Mouse (Mus musculus) cerebellum, adult 2 months (tissue): ENCODE measurements around the gene Clcn1.

Source experiments
- CTCF ChIP-seq: fragments of 200-500 bp; IDR thresholded peaks from 2 replicates; pipeline ENCODE4 v1.5.1; 2011; ENCODE audit warnings: low read depth, mild to moderate bottlenecking, control low read depth, low read length, moderate library complexity, borderline replicate concordance; ENCODE audit not compliant: insufficient read depth
- POLR2A ChIP-seq: fragments of 200-500 bp; IDR thresholded peaks from 2 replicates; pipeline ENCODE4 v1.6.1; 2011; ENCODE audit warnings: low read length, control low read depth, borderline replicate concordance; ENCODE audit not compliant: insufficient read depth

DNA sequence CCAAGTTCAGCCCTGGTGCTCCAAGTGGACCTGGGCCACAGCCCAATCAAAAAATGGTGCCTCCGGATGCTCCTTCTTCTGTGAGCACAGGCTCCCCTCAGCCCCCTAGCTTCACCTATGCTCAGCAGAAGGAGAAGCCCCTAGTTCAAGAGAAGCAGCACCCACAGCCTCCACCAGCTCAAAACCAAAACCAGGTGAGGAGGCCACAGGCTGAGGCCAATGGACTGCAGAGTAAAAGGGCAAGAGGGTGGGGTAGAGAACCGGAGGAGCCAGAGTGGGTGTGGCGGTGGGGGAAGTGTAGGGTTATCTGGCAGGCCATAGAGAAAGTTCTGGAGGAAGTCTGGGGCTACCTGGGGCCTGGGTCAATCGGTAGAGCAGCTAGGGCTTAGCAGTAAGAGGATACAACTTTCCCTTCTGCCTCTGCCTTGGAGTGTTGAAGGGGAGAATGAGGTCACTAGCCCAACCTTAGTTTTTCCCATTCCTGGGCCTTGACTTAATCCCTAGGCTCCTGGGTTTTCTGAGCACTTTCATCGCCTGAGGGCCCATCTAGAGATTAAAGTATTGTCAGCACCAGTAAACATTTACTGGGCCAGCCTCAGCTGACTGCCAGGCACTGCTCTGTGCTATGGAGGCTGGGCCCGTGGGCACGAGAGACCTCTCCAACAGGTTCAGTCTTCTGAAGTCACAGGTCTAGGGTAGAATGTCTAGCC, 65.4 kb downstream of the Clcn1 start:
- TF ChIP-seq CTCF (no peak), POLR2A (no peak)
